Mouse (Mus musculus) olfactory bulb, adult 2 months (tissue): ENCODE data around the gene Slc2a8.

Source experiments
- CTCF ChIP-seq: fragments of 200-500 bp; IDR thresholded peaks from 2 replicates; pipeline ENCODE4 v1.5.1; 2012; ENCODE audit warnings: low read depth, mild to moderate bottlenecking, low read length, moderate library complexity; ENCODE audit not compliant: insufficient read depth
- POLR2A ChIP-seq: fragments of 200-500 bp; IDR thresholded peaks from 2 replicates; pipeline ENCODE4 v1.6.1; 2012; ENCODE audit warnings: mild to moderate bottlenecking, low read depth, low read length, moderate library complexity; ENCODE audit not compliant: insufficient read depth

- TF ChIP-seq CTCF (no peak), POLR2A (no peak)
Measured at GRCm38 (mm10) chr2:32997081-32997480, 15.2 kb upstream of the Slc2a8 start.
